Mouse (Mus musculus): ENCODE measurements at regions not wholly inside any gene's neighbourhood (a gene's known extent, or its start where the extent isn't known, plus 50 kb on each side); places are given as distances from the start of the nearest gene placed in this dataset.

- DNase-seq, result no peak
Measured at GRCm38 (mm10) chr15:56604266-56604665, 873.2 kb downstream of the Slc22a22 start.

- DNase-seq, result no peak
Measured at GRCm38 (mm10) chr15:56592656-56593055, 884.8 kb downstream of the Slc22a22 start.

- peak; percentile 6 for DNase-seq
Measured at GRCm38 (mm10) chr15:56580745-56581515, 896.5 kb downstream of the Slc22a22 start.

- DNase-seq, result no peak
Measured at GRCm38 (mm10) chr15:56563192-56563591, 914.2 kb downstream of the Slc22a22 start.

- DNase-seq, result no peak
Measured at GRCm38 (mm10) chr15:56562785-56563184, 914.6 kb downstream of the Slc22a22 start.

DNA sequence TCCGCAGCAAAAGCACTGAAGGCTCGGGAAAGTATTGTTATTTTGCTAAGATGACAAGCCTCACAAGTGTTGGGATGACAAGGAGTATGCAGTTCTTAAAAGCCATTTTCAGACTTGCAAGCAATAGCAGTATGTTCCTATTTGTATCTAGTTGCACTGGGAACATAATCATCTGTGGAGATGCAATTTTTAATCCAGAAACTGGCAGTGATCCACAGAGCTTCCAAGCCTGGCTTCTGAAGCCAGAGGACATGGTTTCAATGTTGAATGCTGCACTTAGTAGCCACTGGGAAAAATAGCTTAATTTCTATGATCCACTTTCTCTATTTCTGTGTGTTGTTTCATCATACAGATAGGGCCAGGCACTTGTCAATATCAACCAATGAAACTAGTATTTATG is 915.3 kb downstream of the Slc22a22 start:
- no peak for DNase-seq

DNA sequence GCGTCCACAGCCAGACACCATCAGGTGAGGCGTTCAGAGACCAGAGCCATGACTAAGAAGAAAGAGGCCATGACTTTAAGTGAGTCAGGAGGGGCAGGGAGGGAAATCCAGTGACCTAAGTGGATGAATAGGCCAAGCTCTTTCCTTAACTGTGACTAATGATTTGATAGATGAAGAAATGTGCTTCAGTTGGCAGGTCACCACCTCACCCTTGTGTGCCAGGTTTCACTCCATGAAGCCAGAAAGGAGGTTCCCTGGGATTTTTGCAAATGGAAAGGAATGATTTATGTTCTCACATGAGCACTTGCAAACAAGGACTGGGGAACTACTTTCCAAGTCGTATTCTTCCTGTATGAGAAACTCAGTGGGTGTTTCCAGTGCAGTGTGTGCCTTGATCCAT is 923.0 kb downstream of the Slc22a22 start:
- DNase-seq, result no peak

GRCm38 (mm10) chr15:56553851-56554250 is 923.6 kb downstream of the Slc22a22 start:
- DNase-seq, result no peak

DNA sequence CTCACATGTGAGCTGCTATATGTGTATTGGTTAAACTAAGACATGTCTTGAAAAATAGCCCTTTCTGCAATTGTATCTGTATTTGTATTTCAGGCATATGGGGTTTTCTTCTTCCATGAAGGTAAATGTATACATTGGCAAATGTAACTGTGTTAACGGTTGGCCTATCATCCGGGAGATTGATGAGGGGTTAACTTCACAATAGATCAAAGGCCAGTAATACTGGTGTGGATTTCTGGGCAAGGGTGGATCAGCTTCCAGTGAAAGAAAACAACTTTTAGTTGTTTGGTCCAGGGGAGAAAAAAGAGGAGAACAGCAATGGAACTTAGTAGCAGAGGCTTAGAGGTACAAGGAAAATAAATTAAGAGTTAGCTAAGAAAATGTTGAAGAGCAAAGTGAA is 945.9 kb downstream of the Slc22a22 start:
- DNase-seq, result no peak

DNA sequence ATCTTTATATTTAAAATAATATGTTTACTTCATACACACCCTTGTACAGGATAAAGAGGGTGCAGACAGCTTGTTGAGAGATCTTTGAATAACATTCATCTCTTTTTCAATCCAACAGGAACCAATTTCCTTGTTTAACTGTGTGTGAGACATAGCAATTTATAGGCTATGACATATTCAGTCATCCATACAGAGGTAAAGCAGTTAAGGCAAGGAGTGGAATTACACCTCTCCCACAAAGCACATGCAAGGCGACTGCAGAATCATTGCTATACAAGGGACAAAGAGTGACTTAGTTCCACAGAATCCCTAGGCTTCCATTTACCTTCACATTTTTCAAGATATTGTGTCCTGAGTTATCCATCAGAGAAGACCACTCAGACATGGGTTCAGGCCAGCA is 959.0 kb downstream of the Slc22a22 start:
- peak; percentile 12 for DNase-seq

DNA sequence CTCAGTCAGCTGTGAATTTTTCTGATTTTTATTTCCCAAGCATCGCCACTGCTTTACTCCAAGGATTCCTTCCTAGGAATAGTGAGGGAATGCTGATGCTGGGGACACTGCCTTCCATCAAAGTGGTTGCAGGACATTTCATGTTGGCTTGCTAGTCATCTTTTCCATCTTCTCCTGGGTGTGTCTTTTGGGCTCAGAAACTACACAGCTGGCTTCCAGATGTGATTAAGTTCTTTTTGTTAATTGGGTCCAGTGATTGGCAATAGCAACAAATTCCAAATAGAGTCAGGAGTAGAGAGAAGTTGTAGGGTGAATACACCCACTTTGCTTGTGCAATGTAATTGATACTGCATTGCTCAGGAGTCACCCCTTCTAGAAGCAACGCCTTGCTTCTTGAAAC is 961.3 kb downstream of the Slc22a22 start:
- no peak for DNase-seq

DNA sequence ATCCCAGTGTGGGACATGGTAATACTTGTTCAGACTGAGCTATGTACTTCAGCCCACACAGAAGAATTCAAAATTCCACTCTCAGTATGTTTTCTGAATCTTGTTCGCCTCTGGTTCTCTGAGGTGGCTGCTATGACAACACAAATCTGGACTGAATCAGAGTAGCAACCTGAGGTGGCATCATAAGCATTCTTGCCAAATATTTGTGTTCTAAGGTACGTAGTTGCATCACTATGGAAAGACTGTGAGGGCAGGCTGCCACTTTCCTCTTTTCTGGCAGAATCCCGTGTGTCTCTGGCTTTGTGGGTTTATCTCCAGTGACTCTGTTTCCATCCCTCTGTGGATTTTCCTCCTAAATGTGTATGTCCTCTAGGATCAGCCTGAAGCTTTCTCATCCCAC is 978.7 kb downstream of the Slc22a22 start:
- DNase-seq, result no peak

DNA sequence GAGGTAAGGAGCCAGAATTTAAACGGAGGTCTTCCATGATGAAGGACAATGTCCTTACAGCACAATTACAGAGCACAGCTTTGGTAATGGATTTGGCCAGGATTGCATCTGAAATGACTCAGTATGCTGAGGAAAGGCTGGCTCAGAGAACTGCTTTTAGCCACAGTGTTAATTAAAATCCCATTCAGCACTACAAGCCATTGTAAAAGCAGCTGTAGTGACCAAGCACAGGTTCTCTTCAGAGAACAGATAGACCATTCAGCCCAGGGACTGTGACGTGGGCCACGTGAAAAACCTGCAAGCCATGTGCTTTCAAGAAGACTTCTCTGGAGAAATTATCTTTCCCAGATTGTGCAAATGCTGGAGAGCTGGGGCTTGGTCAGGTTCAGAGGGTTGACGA is 979.7 kb downstream of the Slc22a22 start:
- DNase-seq, result no peak

GRCm38 (mm10) chr15:56496355-56496754 is 981.1 kb downstream of the Slc22a22 start:
- DNase-seq, result no peak

- DNase-seq, result no peak
Measured at GRCm38 (mm10) chr15:56485931-56486330, 991.5 kb downstream of the Slc22a22 start.

GRCm38 (mm10) chr15:56484693-56485092 is 992.7 kb downstream of the Slc22a22 start:
- DNase-seq, result no peak

DNA sequence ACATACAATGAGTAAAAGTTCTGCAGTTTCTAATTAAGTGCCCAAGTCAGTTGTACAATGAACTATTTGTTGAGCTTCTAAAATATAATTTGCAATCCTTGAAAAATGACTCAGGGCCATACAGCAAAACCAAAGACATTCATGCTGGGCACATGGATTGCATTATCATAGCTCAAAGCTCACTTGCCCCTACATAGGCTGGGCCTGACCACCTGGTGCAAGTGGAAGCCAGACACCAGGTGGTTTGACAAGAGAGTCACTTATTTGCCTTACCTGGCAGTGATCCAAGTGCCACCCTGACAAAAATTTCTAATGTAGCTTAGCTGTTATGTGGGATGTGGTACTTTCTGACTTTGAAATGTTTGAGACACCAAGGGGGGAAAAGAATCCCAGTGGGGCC is 997.7 kb downstream of the Slc22a22 start:
- no peak for DNase-seq

DNA sequence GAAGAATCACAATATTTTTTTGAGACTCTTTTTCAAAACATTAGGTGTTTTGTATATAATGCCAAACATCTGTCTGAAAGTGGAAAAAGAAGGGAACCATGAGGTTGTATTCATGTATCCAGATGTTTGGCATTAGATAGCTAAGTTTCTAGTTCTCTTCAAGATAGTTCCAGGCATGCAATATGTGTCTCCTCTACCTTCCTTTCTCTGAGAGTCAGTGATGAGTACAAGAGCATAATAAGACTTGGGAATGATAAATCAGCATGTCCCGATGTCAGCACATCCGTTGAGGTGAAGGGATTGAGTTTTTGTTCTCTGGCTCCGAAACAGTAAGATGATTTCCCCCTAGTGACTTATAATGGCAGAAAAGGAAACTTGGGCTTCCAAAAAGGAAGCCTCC is 998.4 kb downstream of the Slc22a22 start:
- DNase-seq, result no peak

DNA sequence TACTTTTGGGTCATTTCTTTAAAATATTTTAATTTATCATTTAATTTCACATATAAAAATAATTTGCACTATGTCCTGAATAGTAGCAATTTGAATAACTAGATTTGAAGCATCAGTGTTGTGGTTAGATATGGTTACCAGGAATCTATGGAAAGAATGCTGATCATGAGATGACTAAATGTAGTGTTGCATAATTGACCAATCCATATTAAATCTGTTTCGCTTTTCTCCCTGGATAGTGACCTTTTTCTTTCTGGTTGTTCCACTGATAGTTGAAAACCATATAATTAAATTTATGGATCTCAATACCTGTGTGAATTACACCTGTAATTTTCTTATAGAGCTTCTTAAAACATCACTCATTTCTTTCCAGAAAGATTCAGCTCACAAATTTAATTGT is 1003.7 kb downstream of the Slc22a22 start:
- no peak for DNase-seq

GRCm38 (mm10) chr15:56451881-56452280 is 1025.5 kb downstream of the Slc22a22 start:
- DNase-seq, result no peak

- no peak for DNase-seq
Measured at GRCm38 (mm10) chr15:56448015-56448645, 1029.3 kb downstream of the Slc22a22 start.

GRCm38 (mm10) chr15:56440171-56440570 is 1037.3 kb downstream of the Slc22a22 start:
- no peak for DNase-seq

GRCm38 (mm10) chr15:56438370-56438769 is 1039.1 kb downstream of the Slc22a22 start:
- DNase-seq, result no peak

DNA sequence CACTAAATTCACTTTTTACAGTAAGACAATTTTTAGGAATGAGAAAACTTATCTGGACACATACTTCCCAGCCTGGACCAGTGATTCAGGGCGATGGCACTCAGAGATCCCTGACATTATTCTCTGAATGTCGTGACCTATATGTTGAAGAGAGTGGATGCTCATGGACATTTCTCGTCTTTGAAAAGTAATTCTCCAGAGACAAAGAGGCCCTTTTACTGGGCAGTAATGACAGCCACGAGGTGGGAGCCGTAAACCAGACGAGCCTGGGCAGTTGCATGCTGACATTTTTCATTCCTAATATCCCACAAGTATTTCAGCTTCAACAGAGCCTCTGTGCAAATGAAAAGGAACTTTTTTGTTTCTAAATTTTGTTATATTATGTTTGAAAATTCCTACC is 1041.3 kb downstream of the Slc22a22 start:
- DNase-seq, result no peak

- DNase-seq, result peak; percentile 38
Measured at GRCm38 (mm10) chr15:56425986-56426385, 1051.4 kb downstream of the Slc22a22 start.
